Mouse (Mus musculus) A20 (cell line): ENCODE measurements around the gene Nek6.

Source experiments
- DNase-seq: peaks from one replicate; pipeline ENCODE4 v3.0.0-alpha.2; 2011; ENCODE audit warnings: low read depth, low spot score

Gene Nek6

GRCm38 (mm10) chr2:38536331-38536731, 24.9 kb downstream of the Nek6 start:
- DNase-seq: no peak

GRCm38 (mm10) chr2:38539677-38540076, 28.2 kb downstream of the Nek6 start:
- DNase-seq: no peak

- DNase-seq: no peak
These were observed 29.2 kb downstream of the Nek6 start for GRCm38 (mm10) chr2:38540666-38541065.

DNA sequence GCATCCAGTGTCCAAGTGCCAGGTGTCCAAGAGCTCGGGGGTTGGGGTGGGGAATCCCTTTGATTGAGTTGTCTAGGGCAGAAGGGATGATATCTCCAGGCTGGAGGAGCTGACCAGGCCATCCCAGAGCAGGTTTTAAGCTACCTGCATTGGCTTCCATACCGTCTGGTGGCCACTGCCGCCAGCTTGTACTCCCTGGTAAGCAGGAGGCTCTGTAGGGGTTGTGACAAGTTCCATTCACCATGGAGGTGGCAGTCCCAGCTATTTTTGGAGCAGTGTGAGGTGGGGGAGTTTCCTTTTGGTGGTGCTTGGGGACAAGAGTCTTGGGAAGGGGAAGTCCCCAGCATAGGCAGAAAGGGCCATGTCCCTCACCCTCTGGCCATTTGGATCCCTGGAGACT, 29.7 kb downstream of the Nek6 start:
- DNase-seq: no peak

GRCm38 (mm10) chr2:38541570-38541969, 30.1 kb downstream of the Nek6 start:
- no peak for DNase-seq

GRCm38 (mm10) chr2:38542366-38542765, 30.9 kb downstream of the Nek6 start:
- DNase-seq: no peak

DNA sequence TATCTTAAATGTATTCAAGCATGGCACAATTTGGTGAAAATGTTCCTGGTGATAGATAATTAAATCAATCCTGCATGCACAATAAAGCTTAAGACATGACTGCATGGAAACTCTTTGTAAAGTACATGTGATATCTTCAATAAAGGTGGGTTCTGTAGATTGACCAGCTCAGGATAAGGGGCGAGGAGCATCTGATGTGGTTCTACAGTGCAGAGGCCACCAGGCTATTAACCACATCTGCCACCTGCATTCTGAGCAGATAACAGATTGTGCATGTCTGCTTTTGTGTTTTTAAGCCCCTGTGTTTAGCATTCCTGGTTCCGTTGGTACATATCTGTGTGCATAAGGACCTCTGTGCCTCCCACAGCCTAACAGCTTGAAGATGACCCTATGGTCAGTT, 31.7 kb downstream of the Nek6 start:
- no peak for DNase-seq

- no peak for DNase-seq
These were observed 32.9 kb downstream of the Nek6 start for GRCm38 (mm10) chr2:38544341-38544740.

DNA sequence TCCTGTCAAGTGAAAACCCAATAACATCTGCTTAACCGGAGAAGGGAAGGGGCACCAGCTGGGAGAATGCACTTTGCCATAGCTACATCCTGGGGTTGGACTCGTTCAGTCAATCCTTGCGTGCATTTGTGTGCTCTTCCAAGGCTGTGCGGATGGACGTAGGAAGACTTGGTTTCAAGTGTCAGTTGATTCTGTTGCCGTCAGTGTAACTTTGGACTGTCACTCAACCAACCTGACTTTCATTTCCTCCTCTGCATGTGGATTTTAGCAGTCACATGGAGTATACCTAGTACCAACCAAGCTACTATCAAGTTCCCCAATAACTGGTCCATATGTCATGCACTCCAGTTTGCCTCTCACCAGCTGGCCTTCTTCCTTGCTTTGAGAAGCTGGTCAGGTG, 33.5 kb downstream of the Nek6 start:
- DNase-seq: peak; percentile 73

- no peak for DNase-seq
These were observed 34.3 kb downstream of the Nek6 start for GRCm38 (mm10) chr2:38545706-38546105.

DNA sequence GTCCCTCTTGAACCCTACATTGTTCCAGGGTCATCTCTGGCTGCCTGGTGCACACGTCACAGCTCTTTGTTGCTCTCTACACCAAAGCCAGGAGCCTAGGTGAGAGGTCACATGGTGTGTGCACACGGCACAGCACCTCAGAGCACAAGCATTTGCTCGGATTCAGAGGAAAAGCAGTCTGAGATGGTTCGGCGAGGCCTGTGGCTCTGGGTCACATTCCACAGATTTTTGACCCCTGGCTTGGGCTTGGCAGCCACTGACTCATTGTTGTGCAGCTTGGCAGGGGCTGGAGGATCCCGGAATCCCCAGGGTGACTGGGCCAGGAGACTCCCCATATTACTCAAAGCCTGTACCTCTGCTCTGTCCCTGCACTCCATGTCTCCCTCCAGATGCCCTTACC, 34.8 kb downstream of the Nek6 start:
- no peak for DNase-seq

DNA sequence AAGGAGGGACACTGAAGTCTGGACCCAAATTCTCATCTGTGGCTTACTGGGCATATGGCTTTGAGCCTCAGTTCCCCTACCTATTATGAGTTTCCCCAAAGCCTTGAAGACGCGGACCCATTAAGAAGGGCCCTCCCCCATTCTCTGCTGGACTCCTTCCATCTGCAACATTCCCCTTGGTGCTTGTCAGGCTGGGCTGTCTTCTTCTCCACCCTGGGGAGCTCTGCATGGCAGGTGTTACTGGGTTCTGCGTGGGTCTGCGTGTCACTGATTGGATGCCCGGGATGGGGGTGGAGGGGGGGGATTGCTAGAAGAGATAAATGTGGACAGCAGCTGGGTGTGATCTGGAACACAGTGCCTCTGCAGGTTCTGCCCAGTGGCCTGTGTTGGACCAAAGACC, 35.3 kb downstream of the Nek6 start:
- no peak for DNase-seq

DNA sequence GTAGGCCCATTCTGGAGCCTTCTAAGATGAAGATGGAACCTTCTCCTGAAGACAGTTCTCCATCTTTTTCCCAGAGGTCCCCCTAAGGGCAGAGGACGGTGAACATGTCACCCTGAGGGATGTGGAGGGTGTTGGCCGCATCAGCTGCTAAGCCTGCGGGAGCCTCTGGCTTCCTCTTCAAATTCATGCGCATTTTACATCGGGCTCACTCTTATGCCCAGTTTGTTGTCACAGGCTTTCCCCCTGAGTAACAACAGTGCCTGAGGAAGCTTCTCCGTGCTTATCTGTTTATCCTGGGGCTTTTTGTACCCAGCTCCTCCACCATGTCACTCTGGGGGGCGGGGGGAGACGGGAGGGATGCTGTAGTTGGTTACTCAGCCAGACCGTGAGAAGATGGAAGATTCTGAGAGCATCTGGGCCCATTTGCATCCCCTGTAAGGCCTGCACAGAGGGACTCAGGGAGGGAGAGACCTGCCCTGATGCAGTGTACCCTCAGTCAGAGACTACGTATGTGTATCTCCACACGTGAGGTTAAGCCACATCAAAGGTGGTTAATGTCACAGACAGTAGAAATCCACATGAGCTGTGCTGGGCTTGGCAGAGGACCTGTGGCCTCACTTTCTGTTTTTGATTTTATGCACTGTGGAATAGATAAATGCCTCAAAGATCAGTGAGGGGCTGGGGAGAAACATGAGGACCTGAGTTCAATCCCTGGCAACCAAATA, 36.5 kb downstream of the Nek6 start:
- DNase-seq: no peak

- DNase-seq: no peak
These were observed 40.6 kb downstream of the Nek6 start for GRCm38 (mm10) chr2:38552004-38552443.

- DNase-seq: no peak
These were observed 43.0 kb downstream of the Nek6 start for GRCm38 (mm10) chr2:38554226-38554995.

GRCm38 (mm10) chr2:38555659-38556058, 44.2 kb downstream of the Nek6 start:
- no peak for DNase-seq

- no peak for DNase-seq
These were observed 45.3 kb downstream of the Nek6 start for GRCm38 (mm10) chr2:38556721-38557120.

DNA sequence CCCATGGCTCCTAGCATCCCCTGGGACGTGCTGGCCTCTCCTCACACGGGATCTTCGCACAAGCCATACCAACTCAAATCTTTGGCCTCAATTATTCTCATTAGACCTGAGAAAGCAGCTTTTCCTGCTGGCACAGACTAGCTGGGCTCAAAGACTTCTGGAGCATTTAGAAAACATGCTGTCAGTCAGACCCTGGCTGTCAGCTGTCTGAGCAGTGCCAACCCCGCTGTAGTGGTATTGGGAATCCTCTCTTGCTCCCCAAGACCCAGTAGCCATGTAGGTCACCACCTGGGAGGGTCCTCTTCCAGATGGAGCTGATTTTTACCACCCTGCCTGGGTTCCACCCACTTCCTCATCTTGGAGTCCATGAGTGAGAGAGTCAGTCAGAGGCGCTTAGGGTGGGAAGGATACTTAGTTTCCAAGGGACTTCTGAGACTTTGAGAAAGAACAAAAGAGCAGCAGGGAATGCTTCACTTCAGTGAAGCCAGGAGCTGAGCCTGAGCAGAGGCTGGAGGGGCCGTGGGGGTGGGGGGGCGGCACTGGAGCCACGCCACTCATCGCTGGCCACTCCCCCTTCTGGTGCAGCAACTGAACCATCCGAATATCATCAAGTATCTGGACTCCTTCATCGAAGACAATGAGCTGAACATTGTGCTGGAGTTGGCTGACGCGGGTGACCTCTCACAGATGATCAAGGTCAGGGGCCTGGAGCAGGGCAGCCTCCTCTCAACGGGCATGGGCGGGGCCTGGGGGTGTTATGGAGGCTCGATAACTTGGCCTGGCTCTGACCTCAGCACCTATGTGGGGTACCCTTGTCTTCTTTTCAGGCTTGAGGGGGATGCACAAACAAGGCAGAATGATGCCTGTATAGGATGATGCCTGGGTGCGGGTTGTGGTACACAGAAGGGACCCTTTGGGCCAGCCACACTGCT, 49.1 kb downstream of the Nek6 start:
- DNase-seq: no peak

DNA sequence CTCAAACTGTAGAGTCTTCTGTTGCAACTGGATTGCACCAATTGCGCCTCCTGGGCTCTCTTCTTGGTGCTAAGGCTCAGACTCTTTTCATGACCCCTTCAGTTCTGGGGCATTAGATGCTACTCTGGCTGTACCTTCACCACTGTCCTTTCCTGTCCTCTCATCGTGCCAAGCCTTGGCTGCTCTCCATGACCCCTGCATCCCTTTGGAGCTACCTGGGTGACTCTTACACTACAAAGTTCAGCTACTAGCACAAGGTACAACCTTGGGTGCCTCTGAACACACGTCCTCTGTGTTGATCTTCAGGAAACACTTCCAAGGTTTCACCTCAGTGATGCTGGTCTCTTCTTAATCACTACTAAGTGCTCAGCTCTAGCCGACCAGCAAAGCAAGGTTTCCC, 51.2 kb downstream of the Nek6 start:
- no peak for DNase-seq

- DNase-seq: no peak
These were observed 60.6 kb downstream of the Nek6 start for GRCm38 (mm10) chr2:38571971-38572601.

GRCm38 (mm10) chr2:38574697-38575096, 63.3 kb downstream of the Nek6 start:
- peak; percentile 83 for DNase-seq
